Mouse (Mus musculus) stomach, postnatal 0 days (tissue): ENCODE data around the gene Tenm4. TPM values are rescaled to one million over a fixed set of nuclear protein-coding genes. Genes with fewer than 3 reads are reported as not detected.

Experiments used
- ATAC-seq: fragments of 200-750 bp; cut with Nextera tagmentation; 2 replicates; pipeline ENCODE4 v1.8.0; 2017; ENCODE audit not compliant: low FRiP score, low TSS enrichment
- DNase-seq: peaks from one replicate; pipeline ENCODE4 v3.0.0-alpha.2; 2016; ENCODE audit warnings: low spot score
- H3K27ac ChIP-seq: fragments of 300-500 bp; sonication (generic); replicated peaks from 2 replicates; pipeline ENCODE4 v1.5.1; 2014; ENCODE audit warnings: mild to moderate bottlenecking, control low read depth
- H3K27me3 ChIP-seq: fragments of 300-500 bp; sonication (generic); 2 replicates; pipeline ENCODE4 v1.6.1; 2014; ENCODE audit warnings: low read length; ENCODE audit not compliant: control insufficient read depth, insufficient read depth
- H3K36me3 ChIP-seq: fragments of 300-500 bp; sonication (generic); 2 replicates; pipeline ENCODE4 v1.6.1; 2014; ENCODE audit warnings: low read length, mixed read lengths; ENCODE audit not compliant: control insufficient read depth, insufficient read depth
- H3K4me1 ChIP-seq: fragments of 300-500 bp; sonication (generic); replicated peaks from 2 replicates; pipeline ENCODE4 v1.6.1; 2014; ENCODE audit warnings: antibody characterized with exemption; ENCODE audit not compliant: control insufficient read depth, insufficient read depth
- H3K4me2 ChIP-seq: fragments of 300-500 bp; sonication (generic); replicated peaks from 2 replicates; pipeline ENCODE4 v1.6.1; 2014; ENCODE audit warnings: low read depth, mild to moderate bottlenecking, control low read depth, moderate library complexity
- H3K4me3 ChIP-seq: fragments of 300-500 bp; sonication (generic); 2 replicates; pipeline ENCODE4 v1.5.1; 2014; ENCODE audit warnings: low read depth, low read length, control low read depth
- H3K9ac ChIP-seq: fragments of 300-500 bp; sonication (generic); 2 replicates; pipeline ENCODE4 v1.6.1; 2014; ENCODE audit warnings: mild to moderate bottlenecking, low read length, control low read depth, mixed read lengths
- H3K9me3 ChIP-seq: fragments of 300-500 bp; sonication (generic); 2 replicates; pipeline ENCODE4 v1.6.1; 2016; ENCODE audit warnings: low read length; ENCODE audit not compliant: control insufficient read depth
- CTCF ChIP-seq: IDR thresholded peaks from 2 replicates; pipeline ENCODE4 v1.5.1; 2016; ENCODE audit warnings: antibody characterized with exemption, low read depth, mild to moderate bottlenecking, moderate library complexity
- EP300 ChIP-seq: optimal IDR thresholded peaks from 2 replicates; pipeline ENCODE3; 2016; ENCODE audit warnings: antibody characterized with exemption
- WGBS: fragments of 180-500 bp; shearing (Covaris S2); extraction: QIAGEN DNeasy Blood & Tissue Kit; methylation state at CpG from one replicate; pipeline ENCODE4 v1.1.7; 2014; 5-methylcytosine and 5-hydroxymethylcytosine counted together
- polyA plus RNA-seq: library from polyadenylated mRNA; unstranded; fragments of >200 nt; fragmentation: Nextera tagmentation; extraction: Ambion mirVana; gene quantifications from 2 replicates; pipeline ENCODE4 v1.2.1, GENCODE M21; 2015

Gene Tenm4
- polyA plus RNA-seq, 1 experiment from 2014 or later = 7.2 TPM

DNA sequence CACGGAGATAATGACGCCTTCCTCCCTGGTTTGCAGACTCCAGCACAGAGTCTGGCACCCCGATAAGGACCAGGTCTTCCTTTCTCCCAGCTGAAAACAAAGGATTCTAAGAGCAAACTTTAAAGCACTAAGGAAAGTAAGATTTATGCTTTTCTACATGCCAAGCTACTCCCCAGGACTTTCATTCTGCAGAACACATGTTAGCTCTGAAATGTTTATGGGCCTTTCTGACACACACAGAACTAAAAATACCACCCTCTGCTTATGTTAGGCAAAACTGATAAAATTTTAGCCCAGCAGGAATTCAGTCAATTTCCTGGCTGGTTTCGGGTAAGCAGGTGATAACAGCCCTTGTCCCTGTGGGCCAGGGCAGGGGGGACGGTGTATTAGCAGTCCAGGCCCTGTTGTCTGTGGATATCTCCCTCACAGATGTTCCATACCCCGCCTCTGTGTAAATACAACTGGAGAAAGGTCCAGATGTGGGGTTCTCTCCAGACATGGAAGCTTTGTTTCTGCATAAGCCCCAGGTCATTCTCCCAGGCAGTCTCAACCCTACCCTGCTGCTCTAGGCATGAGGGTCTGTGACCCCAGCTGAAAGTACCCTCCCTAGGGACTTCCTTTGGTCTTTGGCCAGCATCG, 369.5 kb downstream of the Tenm4 start:
- H3K4me2 ChIP-seq = no peak overlapping the region
- H3K27ac ChIP-seq = peak overlapping the region; percentile 30; the same call in 1 of the 2 replicates
- no peak overlapping the region for H3K4me3 ChIP-seq
- no peaks in the 10 kb centered on the region for H3K9me3 ChIP-seq
- ATAC-seq (no peak), DNase-seq (no peak)
- no peak overlapping the region for H3K9ac ChIP-seq
- no peaks in the 10 kb centered on the region for H3K36me3 ChIP-seq
- no peaks in the 10 kb centered on the region for H3K27me3 ChIP-seq
- TF ChIP-seq EP300 (no peak), CTCF (no peak)
- WGBS = 44% methylated on average over 7 of the region's 7 CpGs
- no peaks in the 10 kb centered on the region for H3K4me1 ChIP-seq

- Histone ChIP-seq H3K9me3 (no peaks in the 10 kb centered on the region), H3K4me1 (no peaks in the 10 kb centered on the region), H3K27me3 (no peaks in the 10 kb centered on the region), H3K4me2 (no peak overlapping the region), H3K27ac (no peak overlapping the region), H3K4me3 (no peak overlapping the region), H3K9ac (no peak overlapping the region), H3K36me3 (no peaks in the 10 kb centered on the region)
- no peak for TF ChIP-seq CTCF
- TF ChIP-seq EP300 = no peak
- ATAC-seq (peak; percentile 29; the same call in 1 of the 2 replicates), DNase-seq (no peak)
- 21% methylated on average over 5 of the region's 5 CpGs for WGBS
Measured at GRCm38 (mm10) chr7:96545979-96546378, 374.9 kb downstream of the Tenm4 start.

DNA sequence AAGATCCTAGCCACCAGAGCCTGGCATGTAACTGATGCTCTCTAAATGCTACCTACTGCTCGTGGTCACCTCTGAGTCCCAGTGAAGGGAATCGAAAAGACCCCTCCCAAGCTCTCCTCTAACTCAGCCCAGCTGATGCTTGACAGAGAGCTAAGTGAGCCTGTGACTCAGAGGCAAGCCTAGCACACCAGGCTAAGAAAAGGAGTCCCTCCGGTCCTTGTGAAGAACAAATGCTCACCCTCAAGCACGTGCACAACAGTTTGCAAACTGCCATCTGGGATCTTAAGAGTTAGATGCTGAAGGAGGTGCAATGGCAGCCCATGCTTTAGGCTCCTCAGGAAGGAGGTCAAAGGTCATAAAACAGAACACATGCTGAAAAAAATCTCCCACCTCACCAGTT, 380.8 kb downstream of the Tenm4 start:
- 79% methylated on average over 4 of the region's 4 CpGs for WGBS

DNA sequence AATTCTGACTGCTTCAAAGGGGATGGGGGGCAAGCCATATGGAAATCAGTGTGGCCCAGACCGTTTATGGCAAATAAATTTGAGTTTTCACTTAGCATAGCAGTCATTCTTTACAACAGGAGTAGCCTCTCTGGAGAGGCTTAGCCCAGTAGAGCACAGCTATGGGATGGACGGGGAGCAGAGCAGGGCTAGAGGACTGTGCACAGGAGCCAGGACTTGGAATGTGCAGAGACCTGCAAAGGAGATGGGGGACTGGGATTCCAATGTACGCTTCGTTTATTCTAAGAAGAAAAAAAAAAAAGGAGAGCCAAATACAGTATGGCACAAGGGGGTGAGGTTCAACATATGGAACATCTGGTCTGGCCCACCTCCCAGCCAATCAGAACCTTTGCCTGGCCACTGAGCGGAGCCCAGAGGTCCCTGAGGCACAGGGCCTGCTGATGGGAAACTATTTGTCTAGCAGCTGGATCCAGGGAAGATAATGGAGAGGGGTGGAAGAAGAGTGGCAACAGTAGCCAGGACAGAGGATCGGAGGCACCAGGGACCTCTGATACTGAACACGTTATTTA, 381.3 kb downstream of the Tenm4 start:
- H3K4me3 ChIP-seq = no peak overlapping the region
- no peaks in the 10 kb centered on the region for H3K36me3 ChIP-seq
- no peak overlapping the region for H3K4me2 ChIP-seq
- ATAC-seq (no peak), DNase-seq (no peak)
- no peaks in the 10 kb centered on the region for H3K4me1 ChIP-seq
- H3K27ac ChIP-seq = no peak overlapping the region
- TF ChIP-seq CTCF = no peak
- no peak for TF ChIP-seq EP300
- no peak overlapping the region for H3K9ac ChIP-seq
- 56% methylated on average over 7 of the region's 7 CpGs for WGBS
- no peaks in the 10 kb centered on the region for H3K27me3 ChIP-seq
- H3K9me3 ChIP-seq = no peaks in the 10 kb centered on the region

More for the DNA sequence above, 380.8 kb downstream of the Tenm4 start:
- TF ChIP-seq CTCF (no peak), EP300 (no peak)
- Histone ChIP-seq H3K27ac (no peak overlapping the region), H3K4me2 (no peak overlapping the region), H3K9me3 (no peaks in the 10 kb centered on the region), H3K4me3 (no peak overlapping the region), H3K27me3 (no peaks in the 10 kb centered on the region), H3K36me3 (no peaks in the 10 kb centered on the region), H3K9ac (no peak overlapping the region), H3K4me1 (no peaks in the 10 kb centered on the region)
- DNase-seq (no peak), ATAC-seq (no peak)

- WGBS = 53% methylated on average over 6 of the region's 6 CpGs
- no peaks in the 10 kb centered on the region for H3K9me3 ChIP-seq
- TF ChIP-seq EP300 (no peak), CTCF (peak; percentile 85)
- peak; percentile 16; the same call in 1 of the 2 replicates for ATAC-seq
- no peak overlapping the region for H3K4me2 ChIP-seq
- H3K27ac ChIP-seq = no peak overlapping the region
- no peak overlapping the region for H3K4me3 ChIP-seq
- H3K4me1 ChIP-seq = no peaks in the 10 kb centered on the region
- H3K27me3 ChIP-seq = no peaks in the 10 kb centered on the region
- H3K9ac ChIP-seq = no peak overlapping the region
- H3K36me3 ChIP-seq = no peaks in the 10 kb centered on the region
- peak; percentile 38 for DNase-seq
Measured at GRCm38 (mm10) chr7:96554277-96554690, 383.2 kb downstream of the Tenm4 start.

DNA sequence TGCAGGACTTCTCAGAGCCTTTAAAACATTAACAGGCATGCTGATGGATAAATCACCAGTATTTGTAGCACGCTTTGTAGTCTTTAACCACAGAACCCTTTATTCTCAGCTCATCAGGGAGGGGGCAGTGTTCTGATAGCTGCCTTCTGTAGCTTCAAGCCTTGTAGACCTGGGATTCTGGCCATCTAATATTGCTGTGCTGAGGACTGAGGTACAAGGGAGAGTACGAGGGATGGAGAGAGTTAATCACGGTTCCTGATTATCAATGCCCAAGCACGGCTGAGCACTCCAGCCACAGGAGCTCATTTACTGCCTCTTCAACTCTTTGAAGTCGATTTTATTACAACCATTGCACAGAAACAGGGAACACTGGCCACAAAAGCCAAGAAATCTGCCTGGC, 384.2 kb downstream of the Tenm4 start:
- Histone ChIP-seq H3K27ac (no peak overlapping the region), H3K9ac (no peak overlapping the region), H3K9me3 (no peaks in the 10 kb centered on the region), H3K27me3 (no peaks in the 10 kb centered on the region), H3K4me3 (no peak overlapping the region), H3K36me3 (no peaks in the 10 kb centered on the region), H3K4me2 (no peak overlapping the region), H3K4me1 (no peaks in the 10 kb centered on the region)
- WGBS = 57% methylated on average over 5 of the region's 5 CpGs
- peak; percentile 45 for TF ChIP-seq CTCF
- no peak for TF ChIP-seq EP300
- no peak for DNase-seq
- no peak for ATAC-seq
